Mouse (Mus musculus) MEL (cell line): ENCODE measurements around the gene Armh4.

Experiments used
- CTCF ChIP-seq, 3 experiments: IDR thresholded peaks in 2 of 3; conservative IDR thresholded peaks in 1 of 3; 2 replicates each; pipeline ENCODE4 v1.5.1; 2011 to 2012; ENCODE audit warnings: low read length in 3 of 3, low read depth in 2 of 3, mild to moderate bottlenecking in 2 of 3, improper control_type of control experiment in 1 of 3, inconsistent platforms in 1 of 3, mixed read lengths in 1 of 3, moderate library complexity in 1 of 3; ENCODE audit not compliant: control insufficient read depth in 1 of 3, insufficient read depth in 1 of 3, poor library complexity in 1 of 3, severe bottlenecking in 1 of 3
- EP300 ChIP-seq, 2 experiments: IDR thresholded peaks; 2 replicates each; pipeline ENCODE4 v1.6.1; 2011; ENCODE audit warnings: improper control_type of control experiment in 2 of 2, low read length in 2 of 2, low read depth in 1 of 2, mild to moderate bottlenecking in 1 of 2
- KAT2A ChIP-seq: conservative IDR thresholded peaks from 2 replicates; pipeline ENCODE4 v1.6.1; 2012; ENCODE audit warnings: low read depth, low read length, improper control_type of control experiment, inconsistent platforms
- NELFE ChIP-seq: IDR thresholded peaks from 2 replicates; pipeline ENCODE4 v1.6.1; 2011; ENCODE audit warnings: low read depth, low read length, improper control_type of control experiment
- POLR2A ChIP-seq, 2 experiments: IDR thresholded peaks; 2 replicates each; pipeline ENCODE4 v1.6.1; 2011 to 2012; ENCODE audit warnings: low read length in 2 of 2, mild to moderate bottlenecking in 2 of 2, control low read depth in 1 of 2, improper control_type of control experiment in 1 of 2, low read depth in 1 of 2, moderate library complexity in 1 of 2; ENCODE audit not compliant: control insufficient read depth in 1 of 2, insufficient read depth in 1 of 2, poor library complexity in 1 of 2
- RCOR1 ChIP-seq: IDR thresholded peaks from 2 replicates; pipeline ENCODE4 v1.6.1; 2012; ENCODE audit warnings: low read depth, mild to moderate bottlenecking, inconsistent platforms, low read length, improper control_type of control experiment
- USF2 ChIP-seq, 2 experiments: IDR thresholded peaks; 2 replicates each; pipeline ENCODE4 v1.6.1; 2011 to 2012; ENCODE audit warnings: improper control_type of control experiment in 2 of 2, low read length in 2 of 2, borderline replicate concordance in 1 of 2, inconsistent platforms in 1 of 2, low read depth in 1 of 2, mild to moderate bottlenecking in 1 of 2; ENCODE audit not compliant: insufficient read depth in 1 of 2
- ZKSCAN1 ChIP-seq: IDR thresholded peaks from 2 replicates; pipeline ENCODE4 v1.6.1; 2012; ENCODE audit warnings: low read depth, mild to moderate bottlenecking, inconsistent platforms, low read length, improper control_type of control experiment, moderate library complexity

- TF ChIP-seq POLR2A (IDR thresholded peaks at IDR 0.05; ENCODE audit: control insufficient read depth in 1 of 2, insufficient read depth in 1 of 2, low read depth in 1 of 2, low read length in 2 of 2, poor library complexity in 1 of 2) (no peak), NELFE (no peak), RCOR1 (no peak), USF2 (IDR thresholded peaks at IDR 0.05; ENCODE audit: borderline replicate concordance in 1 of 2, insufficient read depth in 1 of 2, low read depth in 1 of 2, low read length in 2 of 2) (no peak), CTCF (IDR thresholded peaks at IDR 0.05 in 2 of 3, conservative IDR thresholded peaks at IDR 0.05 in 1 of 3; ENCODE audit: control insufficient read depth in 1 of 3, insufficient read depth in 1 of 3, low read depth in 2 of 3, low read length in 3 of 3, poor library complexity in 1 of 3, severe bottlenecking in 1 of 3) (no peak), KAT2A (no peak), ZKSCAN1 (no peak), EP300 (IDR thresholded peaks at IDR 0.05; ENCODE audit: low read depth in 1 of 2, low read length in 2 of 2) (no peak)
Observed at GRCm38 (mm10) chr14:49752614-49753013, 30.6 kb downstream of the Armh4 start.
